Mouse (Mus musculus): ENCODE measurements around the gene Stk4. TPM values are rescaled to one million over a fixed set of nuclear protein-coding genes. Genes with fewer than 3 reads are reported as not detected.

Gene Stk4
- total RNA-seq, 1 experiment from 2014 or later = 163 TPM

- no peak for ATAC-seq (replicated peaks in 1 of 2; ENCODE audit: insufficient read depth in 1 of 2, low FRiP score in 2 of 2, low TSS enrichment in 1 of 2, low read depth in 1 of 2, poor library complexity in 2 of 2, severe bottlenecking in 2 of 2)
Measured at GRCm38 (mm10) chr2:164146556-164146955, 76.4 kb downstream of the Stk4 start.

- no peak for ATAC-seq (replicated peaks in 1 of 2; ENCODE audit: insufficient read depth in 1 of 2, low FRiP score in 2 of 2, low TSS enrichment in 1 of 2, low read depth in 1 of 2, poor library complexity in 2 of 2, severe bottlenecking in 2 of 2)
Measured at GRCm38 (mm10) chr2:164150086-164150760, 80.1 kb downstream of the Stk4 start.

- ATAC-seq (replicated peaks in 1 of 2; ENCODE audit: insufficient read depth in 1 of 2, low FRiP score in 2 of 2, low TSS enrichment in 1 of 2, low read depth in 1 of 2, poor library complexity in 2 of 2, severe bottlenecking in 2 of 2) = no peak
Measured at GRCm38 (mm10) chr2:164152341-164152740, 82.2 kb downstream of the Stk4 start.

- no peak for ATAC-seq (replicated peaks in 1 of 2; ENCODE audit: insufficient read depth in 1 of 2, low FRiP score in 2 of 2, low TSS enrichment in 1 of 2, low read depth in 1 of 2, poor library complexity in 2 of 2, severe bottlenecking in 2 of 2)
Measured at GRCm38 (mm10) chr2:164154007-164154406, 83.9 kb downstream of the Stk4 start.

GRCm38 (mm10) chr2:164156158-164156557, 86.0 kb downstream of the Stk4 start:
- no peak for ATAC-seq (replicated peaks in 1 of 2; ENCODE audit: insufficient read depth in 1 of 2, low FRiP score in 2 of 2, low TSS enrichment in 1 of 2, low read depth in 1 of 2, poor library complexity in 2 of 2, severe bottlenecking in 2 of 2)

- ATAC-seq (replicated peaks in 1 of 2; ENCODE audit: insufficient read depth in 1 of 2, low FRiP score in 2 of 2, low TSS enrichment in 1 of 2, low read depth in 1 of 2, poor library complexity in 2 of 2, severe bottlenecking in 2 of 2) = no peak
Measured at GRCm38 (mm10) chr2:164158838-164159237, 88.7 kb downstream of the Stk4 start.

- no peak for ATAC-seq (replicated peaks in 1 of 2; ENCODE audit: insufficient read depth in 1 of 2, low FRiP score in 2 of 2, low TSS enrichment in 1 of 2, low read depth in 1 of 2, poor library complexity in 2 of 2, severe bottlenecking in 2 of 2)
Measured at GRCm38 (mm10) chr2:164161515-164162055, 91.5 kb downstream of the Stk4 start.

- ATAC-seq (replicated peaks in 1 of 2; ENCODE audit: insufficient read depth in 1 of 2, low FRiP score in 2 of 2, low TSS enrichment in 1 of 2, low read depth in 1 of 2, poor library complexity in 2 of 2, severe bottlenecking in 2 of 2) = no peak
Measured at GRCm38 (mm10) chr2:164164941-164165340, 94.8 kb downstream of the Stk4 start.

GRCm38 (mm10) chr2:164167752-164168570, 97.8 kb downstream of the Stk4 start:
- 0 out of 4 replicates have a peak, but pooled peaks of 1 of the 2 experiments have one; percentile 9 for ATAC-seq (replicated peaks in 1 of 2; ENCODE audit: insufficient read depth in 1 of 2, low FRiP score in 2 of 2, low TSS enrichment in 1 of 2, low read depth in 1 of 2, poor library complexity in 2 of 2, severe bottlenecking in 2 of 2)

GRCm38 (mm10) chr2:164168571-164168946, 98.4 kb downstream of the Stk4 start:
- peak in 1 of 2 experiments; percentile 38; a peak in 1 of 4 replicates for ATAC-seq (replicated peaks in 1 of 2; ENCODE audit: insufficient read depth in 1 of 2, low FRiP score in 2 of 2, low TSS enrichment in 1 of 2, low read depth in 1 of 2, poor library complexity in 2 of 2, severe bottlenecking in 2 of 2)

- no peak for ATAC-seq (replicated peaks in 1 of 2; ENCODE audit: insufficient read depth in 1 of 2, low FRiP score in 2 of 2, low TSS enrichment in 1 of 2, low read depth in 1 of 2, poor library complexity in 2 of 2, severe bottlenecking in 2 of 2)
Measured at GRCm38 (mm10) chr2:164170326-164170725, 100.2 kb downstream of the Stk4 start.

GRCm38 (mm10) chr2:164170902-164171301, 100.8 kb downstream of the Stk4 start, which contains the start of gene Kcns1:
TSS of gene Kcns1 (minus strand) at chr2:164171113.
- no peak for ATAC-seq (replicated peaks in 1 of 2; ENCODE audit: insufficient read depth in 1 of 2, low FRiP score in 2 of 2, low TSS enrichment in 1 of 2, low read depth in 1 of 2, poor library complexity in 2 of 2, severe bottlenecking in 2 of 2)

- ATAC-seq (replicated peaks in 1 of 2; ENCODE audit: insufficient read depth in 1 of 2, low FRiP score in 2 of 2, low TSS enrichment in 1 of 2, low read depth in 1 of 2, poor library complexity in 2 of 2, severe bottlenecking in 2 of 2) = peak in 1 of 2 experiments; percentile 19; a peak in 1 of 4 replicates
Measured at GRCm38 (mm10) chr2:164173394-164173793, 103.3 kb downstream of the Stk4 start.

GRCm38 (mm10) chr2:164174649-164175395, 104.7 kb downstream of the Stk4 start:
- no peak for ATAC-seq (replicated peaks in 1 of 2; ENCODE audit: insufficient read depth in 1 of 2, low FRiP score in 2 of 2, low TSS enrichment in 1 of 2, low read depth in 1 of 2, poor library complexity in 2 of 2, severe bottlenecking in 2 of 2)

GRCm38 (mm10) chr2:164175850-164176249, 105.7 kb downstream of the Stk4 start:
- peak; percentile 62 to 66; a peak in 3 of 4 replicates for ATAC-seq (replicated peaks in 1 of 2; ENCODE audit: insufficient read depth in 1 of 2, low FRiP score in 2 of 2, low TSS enrichment in 1 of 2, low read depth in 1 of 2, poor library complexity in 2 of 2, severe bottlenecking in 2 of 2)

- no peak for ATAC-seq (replicated peaks in 1 of 2; ENCODE audit: insufficient read depth in 1 of 2, low FRiP score in 2 of 2, low TSS enrichment in 1 of 2, low read depth in 1 of 2, poor library complexity in 2 of 2, severe bottlenecking in 2 of 2)
Measured at GRCm38 (mm10) chr2:164177831-164178230, 107.7 kb downstream of the Stk4 start.

GRCm38 (mm10) chr2:164180124-164180523, 110.0 kb downstream of the Stk4 start:
- ATAC-seq (replicated peaks in 1 of 2; ENCODE audit: insufficient read depth in 1 of 2, low FRiP score in 2 of 2, low TSS enrichment in 1 of 2, low read depth in 1 of 2, poor library complexity in 2 of 2, severe bottlenecking in 2 of 2) = no peak
